Mouse (Mus musculus) liver, adult 2 months (tissue): ENCODE results near the gene Slc38a9. TPM values are rescaled to one million over a fixed set of nuclear protein-coding genes. Genes with fewer than 3 reads are reported as not detected.

Source experiments
- DNase-seq: peaks from one replicate; pipeline ENCODE4 v3.0.0-alpha.2; 2011; ENCODE audit warnings: low read depth, low spot score; ENCODE audit errors: extremely low read depth
- H3K27ac ChIP-seq: fragments of 200-500 bp; replicated peaks from 2 replicates; pipeline ENCODE4 v1.5.1; 2012; ENCODE audit warnings: low read depth, mild to moderate bottlenecking, control low read depth, inconsistent platforms, low read length; ENCODE audit not compliant: insufficient read depth
- H3K27me3 ChIP-seq: fragments of 200-500 bp; 2 replicates; pipeline ENCODE4 v1.6.1; 2012; ENCODE audit warnings: mild to moderate bottlenecking, moderate library complexity, low read length, inconsistent platforms; ENCODE audit not compliant: control insufficient read depth, insufficient read depth
- H3K36me3 ChIP-seq: fragments of 200-500 bp; 2 replicates; pipeline ENCODE4 v1.6.1; 2012; ENCODE audit warnings: low read length, inconsistent platforms; ENCODE audit not compliant: control insufficient read depth, insufficient read depth
- H3K4me1 ChIP-seq: fragments of 200-500 bp; 2 replicates; pipeline ENCODE4 v1.6.1; 2011; ENCODE audit warnings: low read length; ENCODE audit not compliant: control insufficient read depth, insufficient read depth
- H3K4me3 ChIP-seq: fragments of 200-500 bp; 2 replicates; pipeline ENCODE4 v1.5.1; 2011; ENCODE audit warnings: low read depth, mild to moderate bottlenecking, control low read depth, low read length, moderate library complexity; ENCODE audit not compliant: insufficient read depth
- H3K79me2 ChIP-seq: fragments of 200-500 bp; 2 replicates; pipeline ENCODE4 v1.6.1; 2012; ENCODE audit warnings: inconsistent platforms, mild to moderate bottlenecking, low read length, moderate library complexity; ENCODE audit not compliant: control insufficient read depth, insufficient read depth
- H3K9ac ChIP-seq: fragments of 200-500 bp; 2 replicates; pipeline ENCODE4 v1.6.1; 2012; ENCODE audit warnings: low read depth, mild to moderate bottlenecking, control low read depth, inconsistent platforms, low read length
- CTCF ChIP-seq: fragments of 200-500 bp; IDR thresholded peaks from 2 replicates; pipeline ENCODE4 v1.5.1; 2011; ENCODE audit warnings: low read depth, low read length, control low read depth
- POLR2A ChIP-seq: fragments of 200-500 bp; IDR thresholded peaks from 2 replicates; pipeline ENCODE4 v1.6.1; 2011; ENCODE audit warnings: low read length, control low read depth; ENCODE audit not compliant: insufficient read depth; ENCODE audit errors: extremely low read depth
- WGBS: fragments of 180-500 bp; shearing (Covaris S2); methylation state at CpG from one replicate; pipeline ENCODE4 v1.1.7; 2018; 5-methylcytosine and 5-hydroxymethylcytosine counted together
- polyA plus RNA-seq: library from polyadenylated mRNA; depleted of rRNA; stranded (reverse); fragments of >200 nt; gene quantifications from 2 replicates; pipeline ENCODE4 v1.2.3, GENCODE M21; 2012
- total RNA-seq: library from RNA; depleted of rRNA; stranded (reverse); fragments of >200 nt; gene quantifications from 2 replicates; pipeline ENCODE4 v1.2.3, GENCODE M21; 2014

The Slc38a9 gene
- total and polyA plus RNA-seq, 2 experiments, result 4.9 to 8.6 TPM

DNA sequence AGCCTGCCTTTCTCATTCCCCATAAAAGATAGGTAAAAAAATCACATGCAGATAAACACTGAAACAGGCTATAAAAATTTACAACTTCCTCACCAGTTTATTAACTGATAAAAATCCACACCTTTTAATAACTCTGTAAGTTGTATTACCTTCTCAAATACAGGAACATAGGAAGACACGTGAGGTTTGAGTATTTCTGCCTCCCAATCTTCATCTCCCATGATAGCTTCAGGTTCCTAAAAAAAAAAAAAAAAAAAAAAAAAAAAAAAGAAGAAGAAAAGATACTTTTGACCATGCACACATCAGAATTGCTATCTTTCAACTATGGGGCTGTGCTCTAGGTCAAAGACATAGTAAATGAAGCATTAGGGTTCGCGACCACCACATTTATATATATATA lies 9.4 kb upstream of the Slc38a9 start:
- WGBS, result 95% methylated on average over 3 of the region's 3 CpGs
- Histone ChIP-seq H3K79me2 (no peaks in the 10 kb centered on the region), H3K4me3 (no peak overlapping the region), H3K36me3 (no peaks in the 10 kb centered on the region), H3K27ac (no peak overlapping the region), H3K4me1 (no peaks in the 10 kb centered on the region), H3K9ac (no peak overlapping the region), H3K27me3 (0 out of 2 replicates have a peak, but pooled peaks cover 5% of the 10 kb centered on the region)
- no peak for TF ChIP-seq CTCF
- no peak for TF ChIP-seq POLR2A
- DNase-seq, result no peak

DNA sequence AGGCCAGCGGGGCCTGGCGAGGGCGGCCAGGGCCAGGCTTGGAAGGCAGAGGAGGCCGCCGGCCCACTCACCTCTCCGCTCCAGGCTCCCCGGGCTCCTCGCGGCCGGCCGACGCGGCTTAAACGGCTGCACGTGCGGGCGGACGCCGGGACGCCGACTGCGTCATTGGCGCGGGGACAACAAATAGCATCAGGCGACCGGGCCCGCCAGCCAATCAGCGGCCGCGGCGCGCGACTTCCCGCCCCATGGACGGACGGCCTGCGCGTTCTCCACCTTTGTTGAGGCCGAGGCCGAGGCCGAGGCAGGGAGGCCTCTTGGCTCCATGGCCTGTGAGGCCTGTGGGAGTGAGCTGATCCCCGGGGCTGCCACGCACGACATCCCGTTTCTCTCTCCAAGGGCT lies 8.3 kb upstream of the Slc38a9 start, which contains the start of gene Ddx4:
TSS of gene Ddx4 (minus strand) at position 271 of the 400 bp plus-strand sequence.
- Histone ChIP-seq H3K27ac (no peak within 1 kb of the TSS), H3K36me3 (no peaks in the 10 kb centered on the region), H3K79me2 (no peaks in the 10 kb centered on the region), H3K9ac (no peak within 1 kb of the TSS), H3K27me3 (0 out of 2 replicates have a peak, but pooled peaks cover 5% of the 10 kb centered on the region), H3K4me1 (no peaks in the 10 kb centered on the region), H3K4me3 (no peak within 1 kb of the TSS)
- 77% methylated on average over 45 of the region's 45 CpGs for WGBS
- DNase-seq, result no peak
- no peak for TF ChIP-seq POLR2A
- TF ChIP-seq CTCF, result no peak

DNA sequence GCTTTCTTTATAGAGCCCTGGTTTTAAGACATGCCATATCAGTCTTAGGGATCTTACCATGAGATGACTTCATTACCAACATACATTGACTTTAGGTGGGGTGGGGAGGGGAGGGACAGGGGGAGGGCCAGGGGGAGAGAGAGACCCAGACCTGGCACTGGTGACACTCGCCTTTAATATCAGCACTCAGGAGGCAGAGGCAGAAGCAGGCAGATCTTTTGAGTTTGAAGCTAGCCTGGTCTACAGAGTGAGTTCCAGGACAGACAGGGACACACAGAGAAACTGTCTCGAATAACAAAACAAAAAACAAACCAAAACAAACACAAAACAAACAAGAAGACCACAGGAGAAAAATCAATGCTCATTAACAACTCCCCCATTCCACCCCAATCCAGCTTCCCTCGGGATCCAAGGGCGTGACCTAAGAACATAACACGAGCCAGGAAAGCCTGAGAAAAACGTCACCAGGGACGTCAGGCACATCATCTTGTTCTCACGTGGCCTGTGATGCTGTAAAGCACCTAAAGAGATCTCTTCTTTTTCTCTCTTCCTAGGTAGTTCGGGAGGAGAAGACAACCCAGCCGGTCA lies 471 bp upstream of the Slc38a9 start:
- no peak for TF ChIP-seq POLR2A
- TF ChIP-seq CTCF, result no peak
- Histone ChIP-seq H3K27me3 (no peaks in the 10 kb centered on the region), H3K4me1 (no peaks in the 10 kb centered on the region; the same call in 1 of the 2 replicates), H3K27ac (no peak overlapping the region; the same call in 1 of the 2 replicates), H3K36me3 (no peaks in the 10 kb centered on the region), H3K9ac (peak overlapping the region; percentile 60), H3K79me2 (no peaks in the 10 kb centered on the region), H3K4me3 (peak overlapping the region; percentile 58)
- 3% methylated on average over 10 of the region's 10 CpGs for WGBS
- DNase-seq, result no peak

DNA sequence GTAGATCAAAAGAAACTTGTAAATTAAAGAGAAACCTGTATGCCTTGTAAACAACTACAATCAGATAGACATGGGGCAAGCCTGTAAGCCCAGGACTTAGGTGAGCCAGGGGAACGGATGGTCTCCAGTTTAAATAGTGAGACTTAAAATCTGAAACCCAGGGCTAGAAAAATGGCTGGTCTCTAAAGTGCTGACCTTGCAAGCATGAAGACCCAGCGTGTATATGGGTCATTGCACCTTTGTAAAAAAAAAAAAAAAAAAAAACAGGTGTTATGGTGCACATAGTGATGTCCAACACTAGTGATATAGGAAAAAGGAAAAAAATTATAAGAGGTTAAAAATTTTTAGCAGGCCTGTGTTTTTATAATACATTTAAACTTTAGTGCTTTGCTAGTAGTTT lies 1.1 kb downstream of the Slc38a9 start:
- Histone ChIP-seq H3K27ac (no peak overlapping the region), H3K9ac (no peak overlapping the region), H3K79me2 (no peaks in the 10 kb centered on the region), H3K36me3 (no peaks in the 10 kb centered on the region), H3K27me3 (no peaks in the 10 kb centered on the region), H3K4me1 (no peaks in the 10 kb centered on the region; the same call in 1 of the 2 replicates), H3K4me3 (no peak overlapping the region)
- WGBS, result 65% methylated on average over 2 of the region's 2 CpGs
- no peak for TF ChIP-seq POLR2A
- TF ChIP-seq CTCF, result no peak
- no peak for DNase-seq

DNA sequence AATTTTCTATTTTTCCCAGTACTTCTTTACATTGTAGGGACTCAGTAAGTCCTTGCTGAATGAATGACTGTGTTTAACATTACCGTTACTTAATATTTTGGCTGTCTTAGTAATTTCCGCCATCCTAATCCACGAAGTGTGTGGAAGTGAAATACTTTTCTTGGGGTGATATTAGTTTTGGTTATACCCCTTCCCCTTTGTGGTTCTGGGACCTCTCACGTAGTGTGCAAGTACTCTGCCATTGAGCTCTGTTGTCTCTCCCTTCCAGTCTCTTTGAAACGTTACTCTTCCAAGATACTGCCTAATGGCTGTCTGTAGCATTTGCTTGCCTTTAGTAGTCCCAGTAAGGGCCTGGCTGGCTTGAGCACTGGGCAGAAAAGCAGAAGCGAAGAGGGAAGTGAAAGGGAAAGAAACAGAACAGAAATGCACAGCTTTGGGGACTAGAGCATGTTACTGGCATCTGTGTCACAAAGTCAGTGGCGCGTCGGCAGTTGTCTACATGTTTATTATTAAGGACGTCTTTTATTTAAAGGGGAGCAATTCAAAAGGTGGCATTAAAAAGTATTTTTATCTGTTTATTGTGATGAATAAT lies 6.0 kb downstream of the Slc38a9 start:
- Histone ChIP-seq H3K27me3 (no peaks in the 10 kb centered on the region), H3K9ac (no peak overlapping the region), H3K4me3 (no peak overlapping the region), H3K79me2 (no peaks in the 10 kb centered on the region), H3K36me3 (peaks cover 2% of the 10 kb centered on the region; the same call in 1 of the 2 replicates), H3K4me1 (no peaks in the 10 kb centered on the region; the same call in 1 of the 2 replicates), H3K27ac (no peak overlapping the region)
- WGBS, result 92% methylated on average over 10 of the region's 10 CpGs
- TF ChIP-seq CTCF (no peak), POLR2A (no peak)
- DNase-seq, result peak; percentile 35

DNA sequence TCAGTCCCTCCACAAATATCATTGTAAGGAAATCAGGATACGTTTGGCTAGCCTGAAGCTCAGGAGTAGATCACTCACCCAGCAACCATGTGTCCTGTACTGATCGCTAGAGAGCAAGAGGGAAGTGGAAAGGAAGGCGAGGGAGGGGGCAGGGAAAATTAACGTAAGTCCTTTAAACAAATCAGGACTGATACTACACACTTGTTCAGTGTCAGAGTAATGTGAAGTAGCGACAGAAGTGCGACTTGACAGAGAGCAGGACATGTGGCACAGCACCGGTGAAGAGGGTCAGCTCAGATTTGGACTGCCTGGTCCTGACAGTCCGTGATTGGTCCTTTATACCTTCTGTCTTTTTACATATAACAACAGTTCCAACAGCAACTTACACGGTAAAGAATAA lies 6.7 kb downstream of the Slc38a9 start:
- no peaks in the 10 kb centered on the region for H3K79me2 ChIP-seq
- WGBS, result 82% methylated on average over 9 of the region's 9 CpGs
- TF ChIP-seq POLR2A (no peak), CTCF (no peak)
- H3K36me3 ChIP-seq, result peaks cover 2% of the 10 kb centered on the region; the same call in 1 of the 2 replicates
- no peak overlapping the region for H3K4me3 ChIP-seq
- no peaks in the 10 kb centered on the region for H3K4me1 ChIP-seq
- H3K9ac ChIP-seq, result no peak overlapping the region
- no peak overlapping the region for H3K27ac ChIP-seq
- H3K27me3 ChIP-seq, result no peaks in the 10 kb centered on the region
- no peak for DNase-seq
